Mouse (Mus musculus): ENCODE measurements around the gene Nfkb2.

The Nfkb2 gene

GRCm38 (mm10) chr19:46322996-46323572 is 19.0 kb downstream of the Nfkb2 start:
- DNase-seq = no peak

- no peak for DNase-seq
These were observed 19.6 kb downstream of the Nfkb2 start for GRCm38 (mm10) chr19:46323716-46324115.

DNA sequence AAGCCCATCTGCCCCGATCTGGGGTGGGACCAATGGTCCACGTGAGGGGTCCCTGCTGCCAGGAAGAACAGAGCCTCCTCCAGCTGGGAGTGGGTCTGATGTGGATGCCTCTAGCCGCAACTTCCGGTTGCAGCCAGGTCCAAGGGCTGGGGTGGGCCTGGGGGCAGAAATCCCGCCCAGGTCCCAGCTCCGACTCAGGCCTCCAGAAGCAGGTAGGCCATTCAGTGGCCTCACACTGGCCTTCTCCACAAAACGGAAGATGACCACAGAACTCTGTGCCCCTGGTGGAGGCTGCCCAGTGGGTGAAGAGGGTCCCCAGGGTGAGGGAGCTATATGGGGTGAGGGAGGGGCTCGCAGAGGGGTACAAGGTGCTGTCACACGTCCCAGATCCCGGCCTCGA is 20.2 kb downstream of the Nfkb2 start:
- no peak for DNase-seq

GRCm38 (mm10) chr19:46324918-46325317 is 20.8 kb downstream of the Nfkb2 start:
- no peak for DNase-seq

GRCm38 (mm10) chr19:46326019-46326755 is 22.1 kb downstream of the Nfkb2 start:
- DNase-seq = no peak

DNA sequence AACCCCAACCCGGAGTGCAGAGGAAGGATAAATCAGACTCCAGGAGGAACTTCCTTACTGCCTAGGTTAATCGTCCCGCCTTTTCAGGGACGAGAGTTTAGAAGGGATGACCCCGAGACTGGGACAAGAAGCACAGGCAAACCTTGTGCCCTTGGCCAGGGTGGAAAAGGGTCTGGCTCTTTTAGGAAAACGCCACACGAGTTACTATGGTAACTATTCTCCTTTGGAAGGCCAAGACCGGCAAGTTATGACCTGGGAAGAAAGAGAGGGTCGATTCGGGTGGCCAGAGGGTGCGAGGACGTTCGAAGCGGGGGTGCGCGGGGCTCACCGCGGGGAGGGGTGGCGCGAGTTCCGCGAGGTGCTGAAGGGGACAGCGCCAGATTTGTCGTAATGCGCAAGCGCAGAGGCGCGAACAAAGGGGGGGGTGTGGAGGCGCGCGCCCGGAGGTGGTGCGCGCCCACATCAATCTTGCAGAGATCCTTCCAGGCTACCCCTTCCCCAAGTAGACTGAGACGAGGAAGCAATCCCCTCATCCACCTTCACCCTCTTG is 22.7 kb downstream of the Nfkb2 start, which contains the start of gene Psd:
TSS of gene Psd (minus strand) at position 401 of the 550 bp plus-strand sequence.
- DNase-seq = peak; percentile 74

DNA sequence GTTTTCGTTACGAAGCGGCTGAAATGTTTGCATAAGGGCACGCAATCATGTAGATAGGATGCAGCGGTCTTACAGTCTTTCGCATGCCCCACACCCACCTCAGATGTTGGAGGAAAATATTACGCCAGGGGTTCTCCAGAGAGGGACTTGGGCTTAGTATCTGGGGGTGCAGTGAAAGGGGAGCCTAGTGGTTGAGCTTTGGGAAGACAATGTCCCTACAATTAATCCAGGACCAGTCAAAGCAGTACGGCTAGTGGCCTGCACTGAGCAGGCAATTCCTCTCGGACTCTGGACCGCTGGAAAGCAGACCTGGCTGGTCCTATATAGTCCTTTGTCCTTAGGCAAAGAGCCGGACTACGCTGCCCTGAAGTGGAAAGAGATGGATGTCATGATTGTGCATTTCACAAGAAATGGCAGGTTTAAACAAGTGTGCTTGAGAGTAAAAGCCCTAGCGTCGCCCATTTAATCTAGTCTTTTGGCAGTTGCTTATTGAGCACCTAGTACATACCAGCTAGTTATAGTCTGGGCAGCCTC is 23.5 kb downstream of the Nfkb2 start:
- peak; percentile 34 for DNase-seq

GRCm38 (mm10) chr19:46328081-46329030 is 24.2 kb downstream of the Nfkb2 start, which contains the start of gene Fbxl15:
Fbxl15 (plus strand) TSS chr19:46328184.
- peak; percentile 96 for DNase-seq

DNA sequence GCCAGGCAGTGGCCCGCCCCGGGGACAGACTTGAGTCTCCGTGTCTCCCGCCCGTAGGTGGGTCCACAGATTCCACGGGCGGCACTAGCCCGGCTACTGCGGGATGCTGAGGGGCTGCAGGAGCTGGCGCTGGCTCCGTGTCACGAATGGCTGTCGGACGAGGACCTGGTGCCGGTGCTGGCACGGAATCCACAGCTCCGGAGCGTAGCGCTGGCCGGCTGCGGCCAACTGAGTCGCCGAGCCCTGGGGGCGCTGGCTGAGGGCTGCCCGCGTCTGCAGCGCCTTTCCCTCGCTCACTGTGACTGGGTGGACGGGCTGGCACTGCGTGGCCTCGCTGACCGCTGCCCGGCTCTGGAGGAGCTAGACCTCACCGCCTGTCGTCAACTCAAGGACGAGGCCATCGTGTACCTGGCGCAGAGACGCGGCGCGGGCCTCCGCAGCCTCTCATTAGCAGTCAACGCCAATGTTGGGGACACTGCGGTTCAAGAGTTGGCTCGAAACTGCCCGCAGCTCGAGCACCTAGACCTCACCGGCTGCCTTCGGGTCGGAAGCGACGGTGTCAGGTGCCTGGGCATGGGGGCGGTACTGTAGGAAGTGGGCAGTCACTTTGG is 25.0 kb downstream of the Nfkb2 start:
- peak; percentile 56 for DNase-seq

- DNase-seq = peak; percentile 91
These were observed 25.8 kb downstream of the Nfkb2 start for GRCm38 (mm10) chr19:46329951-46330350.

- no peak for DNase-seq
These were observed 26.6 kb downstream of the Nfkb2 start for GRCm38 (mm10) chr19:46330696-46331095.

- DNase-seq = peak; percentile 14
These were observed 27.2 kb downstream of the Nfkb2 start for GRCm38 (mm10) chr19:46331326-46331725.

- no peak for DNase-seq
These were observed 27.8 kb downstream of the Nfkb2 start for GRCm38 (mm10) chr19:46331936-46332335.

GRCm38 (mm10) chr19:46332721-46333339 is 28.7 kb downstream of the Nfkb2 start:
- no peak for DNase-seq

DNA sequence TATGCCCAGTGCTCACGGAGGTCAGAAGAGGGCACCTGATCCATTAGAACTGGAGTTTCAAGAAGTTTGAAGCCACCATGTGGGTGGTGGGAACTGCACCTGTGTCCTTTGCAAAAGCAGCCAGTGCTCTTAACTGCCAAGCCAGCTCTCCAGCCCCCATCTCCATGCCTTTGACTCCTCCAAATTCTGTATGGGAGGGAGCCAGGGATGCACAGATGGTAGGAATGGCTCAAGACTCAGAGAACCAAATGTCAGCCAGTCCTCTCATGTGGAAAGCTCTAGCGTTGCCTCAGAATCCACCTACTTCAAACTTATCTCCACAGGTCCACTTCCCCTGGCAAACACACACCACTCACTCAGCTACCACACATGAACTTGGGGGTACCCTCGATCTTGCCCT is 29.8 kb downstream of the Nfkb2 start:
- DNase-seq = no peak

DNA sequence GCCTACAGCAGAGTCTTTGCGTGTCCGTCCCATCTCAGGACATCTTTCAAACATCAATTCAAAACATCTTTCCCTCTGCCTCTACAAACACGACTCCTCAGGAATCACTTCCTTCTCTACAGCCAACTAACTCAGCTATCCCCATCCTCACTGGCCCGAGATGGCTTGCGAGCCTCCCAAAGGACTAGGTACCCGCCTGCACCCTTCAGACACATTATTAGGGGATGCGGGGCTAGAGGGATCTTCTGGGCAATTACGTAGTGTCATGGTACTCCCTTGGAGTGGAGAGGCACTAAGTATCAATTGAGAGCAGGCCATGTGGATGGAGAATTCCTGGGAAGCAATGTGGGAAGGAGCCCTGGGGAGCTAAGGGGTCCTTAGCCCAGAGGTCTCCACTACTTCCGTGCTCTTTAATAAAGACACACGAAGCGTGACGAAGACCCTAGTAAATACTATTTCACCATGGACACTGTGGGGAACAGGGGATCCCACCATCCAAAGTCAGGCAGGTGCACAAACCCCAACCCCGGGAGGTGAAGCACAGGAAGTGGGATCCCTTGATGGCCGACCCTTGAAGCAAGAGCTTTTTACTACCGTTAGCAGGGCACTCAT is 33.7 kb downstream of the Nfkb2 start:
- DNase-seq = no peak

DNA sequence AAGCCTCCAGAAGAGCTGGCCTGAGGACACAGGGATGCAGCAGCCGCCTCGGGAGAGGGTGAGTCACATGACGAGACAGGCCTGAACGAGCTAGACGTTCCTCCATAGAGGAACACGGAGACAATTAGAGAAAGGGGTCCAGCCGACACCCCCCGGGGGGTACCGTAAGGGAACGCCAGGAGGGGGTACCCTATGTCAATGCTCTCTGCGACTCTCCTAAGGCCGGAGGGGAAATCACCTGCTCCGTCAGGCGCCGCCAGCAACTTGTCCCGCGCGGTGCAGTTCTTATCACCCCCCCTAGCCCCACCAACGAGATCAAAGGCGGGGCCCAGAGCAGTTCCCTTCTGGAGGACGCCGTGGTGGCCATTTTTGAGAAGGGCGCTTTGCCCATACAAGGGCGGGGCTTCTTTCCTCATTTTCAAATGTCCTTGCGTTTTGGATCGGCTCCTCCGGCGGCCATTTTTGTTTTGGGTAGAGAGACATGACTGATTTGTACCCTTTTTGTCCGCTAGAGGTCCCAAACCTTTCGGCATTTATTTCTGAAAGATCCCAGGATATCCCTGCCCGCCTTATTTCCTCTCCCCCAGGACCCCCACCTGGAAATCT is 34.3 kb downstream of the Nfkb2 start, which contains the start of gene Cuedc2:
TSS of gene Cuedc2 (minus strand) at position 372 of the 606 bp plus-strand sequence.
- DNase-seq = peak; percentile 97

GRCm38 (mm10) chr19:46338942-46339286 is 34.8 kb downstream of the Nfkb2 start:
- DNase-seq = no peak

GRCm38 (mm10) chr19:46339287-46339971 is 35.3 kb downstream of the Nfkb2 start:
- peak; percentile 42 for DNase-seq
